ENCODE assay signal across 30 mouse cellular contexts in the genomic region with DNA sequence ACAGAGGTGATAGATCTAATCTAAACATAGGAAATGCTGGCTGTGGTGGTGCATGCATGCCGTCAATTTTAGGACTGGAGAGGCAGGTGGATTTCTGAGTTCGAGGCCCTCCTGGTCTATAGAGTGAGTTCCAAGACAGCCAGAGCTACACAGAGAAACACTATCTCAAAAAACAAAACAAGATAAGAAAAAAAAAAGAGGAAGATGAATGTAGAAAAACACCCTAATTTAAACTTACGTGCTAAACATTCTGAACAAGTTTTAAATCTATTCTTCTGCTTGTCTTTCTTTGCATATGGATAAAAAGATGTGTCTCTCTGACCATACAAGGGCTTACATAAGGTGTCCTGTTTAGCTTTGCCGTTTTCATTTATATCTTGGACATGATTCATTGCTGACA.
"Had no signal": no experiment of that assay in that cellular context is flagged by ENCODE, and none has a peak within 500 bp of the region (broad histone marks: within the 10 kb centered on the region; RNA-seq: fewer than 3 reads in every experiment).

No protein-coding gene starts in this region.

- H3K27ac ChIP-seq: limb, embryonic 10.5 days; limb, embryonic 12.5 days; limb, embryonic 13.5 days; limb, embryonic 15.5 days; liver, embryonic 12.5 days; liver, embryonic 13.5 days; liver, embryonic 14.5 days; liver, embryonic 15.5 days; lung, embryonic 15.5 days; macrophage; midbrain, embryonic 10.5 days; midbrain, embryonic 12.5 days; midbrain, embryonic 13.5 days; midbrain, embryonic 15.5 days had no signal

- H3K9ac ChIP-seq: limb, embryonic 12.5 days; limb, embryonic 13.5 days; limb, embryonic 15.5 days; liver, embryonic 12.5 days; liver, embryonic 14.5 days; liver, embryonic 15.5 days; liver, postnatal 0 days; lung, embryonic 14.5 days; lung, embryonic 15.5 days; midbrain, embryonic 12.5 days; midbrain, embryonic 13.5 days; midbrain, embryonic 15.5 days had no signal

- ATAC-seq: liver, embryonic 12.5 days; liver, postnatal 0 days; lung, postnatal 0 days; midbrain, embryonic 13.5 days; midbrain, embryonic 15.5 days; midbrain, embryonic 16.5 days had no signal

- DNase-seq: left cerebral cortex, postnatal 4 days; liver; liver, embryonic 13.5 days; liver, postnatal 0 days; lung, adult 18-20 months; lung, adult 2 months; lung, embryonic 14.5 days; lung, postnatal 10 days; lung, postnatal 14 days; lung, postnatal 36 days; lung, postnatal 4 days; midbrain, embryonic 14.5 days had no signal

- H3K9me3 ChIP-seq: limb, embryonic 10.5 days; limb, embryonic 12.5 days; limb, embryonic 13.5 days; limb, embryonic 15.5 days; liver, embryonic 12.5 days; liver, embryonic 13.5 days; liver, embryonic 15.5 days; lung, embryonic 15.5 days; megakaryocyte, embryonic 14.5 days; midbrain, embryonic 10.5 days; midbrain, embryonic 12.5 days; midbrain, embryonic 13.5 days; midbrain, embryonic 15.5 days had no signal

- H3K36me3 ChIP-seq: limb, embryonic 10.5 days; limb, embryonic 12.5 days; limb, embryonic 13.5 days; limb, embryonic 15.5 days; liver, embryonic 12.5 days; liver, embryonic 13.5 days; liver, embryonic 15.5 days; lung, embryonic 15.5 days; midbrain, embryonic 10.5 days; midbrain, embryonic 12.5 days; midbrain, embryonic 13.5 days; midbrain, embryonic 15.5 days had no signal

- H3K4me1 ChIP-seq: limb, embryonic 13.5 days had no signal

- H3K27me3 ChIP-seq: liver, embryonic 12.5 days; liver, embryonic 13.5 days; liver, embryonic 15.5 days; lung, embryonic 15.5 days; midbrain, embryonic 15.5 days had no signal

- H3K4me3 ChIP-seq: left cerebral cortex, adult 2 months; limb, embryonic 10.5 days; limb, embryonic 12.5 days; limb, embryonic 13.5 days; limb, embryonic 15.5 days; liver, embryonic 12.5 days; liver, embryonic 13.5 days; liver, embryonic 15.5 days; lung, embryonic 15.5 days; megakaryocyte, embryonic 14.5 days; midbrain, embryonic 10.5 days; midbrain, embryonic 12.5 days; midbrain, embryonic 13.5 days; midbrain, embryonic 15.5 days; myocyte had no signal
